Mouse (Mus musculus) heart, adult 2 months (tissue): ENCODE results near the gene Coq8a.

Experiments used
- CTCF ChIP-seq: fragments of 200-600 bp; IDR thresholded peaks from 2 replicates; pipeline ENCODE4 v1.8.1; 2022; ENCODE audit warnings: antibody characterized with exemption, mild to moderate bottlenecking, moderate library complexity
- POLR2A ChIP-seq: fragments of 200-500 bp; IDR thresholded peaks from 2 replicates; pipeline ENCODE4 v1.6.1; 2011; ENCODE audit warnings: mild to moderate bottlenecking, low read depth, low read length, control low read depth; ENCODE audit not compliant: insufficient read depth

GRCm38 (mm10) chr1:180139158-180139557 lies 60.2 kb downstream of the Coq8a start:
- no peak for TF ChIP-seq CTCF
- no peak for TF ChIP-seq POLR2A
